Mouse (Mus musculus): ENCODE data around the gene Entpd7.

DNA sequence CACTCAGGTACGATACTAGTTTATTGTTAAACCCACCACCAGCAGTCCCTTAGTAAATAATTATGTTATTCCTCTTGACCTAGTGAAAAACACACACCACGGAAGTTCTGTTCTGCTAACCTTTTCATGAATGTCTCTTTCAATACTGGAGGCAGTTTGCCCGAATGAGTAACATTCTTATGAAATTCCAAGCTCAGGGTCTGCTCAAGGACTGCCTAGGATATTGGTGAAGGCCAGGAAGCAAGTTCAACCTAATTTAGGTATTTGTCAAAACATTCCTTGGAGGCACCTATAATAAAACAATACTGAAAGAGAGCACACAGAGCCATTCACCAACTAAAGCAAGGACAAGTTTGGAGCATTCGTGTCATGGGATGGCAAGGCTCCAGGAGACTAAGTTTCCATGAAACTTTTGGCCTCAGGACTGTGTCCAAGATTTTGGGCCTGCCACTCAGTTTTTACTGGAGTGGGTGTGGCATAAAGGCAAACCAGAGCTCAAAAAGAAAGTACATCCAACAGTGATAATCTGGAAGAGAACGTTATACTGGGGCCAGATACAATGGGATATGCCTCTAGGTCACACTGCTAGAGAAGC is 80.0 kb downstream of the Entpd7 start:
- TF ChIP-seq GATA1 (IDR thresholded peaks at IDR 0.05; ENCODE audit: borderline replicate concordance, low read length) (no peak), FLI1 (IDR thresholded peaks at IDR 0.05; ENCODE audit: low read length) (no peak)
